In genomic region chr4:130107444-130108131, GRCm38 (mm10) we compare ENCODE assay signal across 1 mouse cellular context.
TF ChIP-seq lines count a peak whose summit lies in the region.

No protein-coding gene starts in this region.

TF ChIP-seq in CH12.LX, 34 proteins besides CTCF, POLR2A, EP300 and RAD21:
- TF ChIP-seq MAX (IDR thresholded peaks at IDR 0.05; ENCODE audit: low read length) (no peak), ETS1 (conservative IDR thresholded peaks at IDR 0.05; ENCODE audit: low read depth, low read length) (no peak), MEF2A (IDR thresholded peaks at IDR 0.05; ENCODE audit: borderline replicate concordance, low read depth, low read length) (no peak), SIN3A (IDR thresholded peaks at IDR 0.05; ENCODE audit: low read length) (peak; percentile 49; the same call in 1 of the 2 replicates), ZKSCAN1 (IDR thresholded peaks at IDR 0.05; ENCODE audit: borderline replicate concordance, low read depth, low read length) (no peak), MAFK (IDR thresholded peaks at IDR 0.05; ENCODE audit: insufficient replicate concordance, low read length) (no peak), ZMIZ1 (IDR thresholded peaks at IDR 0.05; ENCODE audit: low read depth, low read length) (no peak), MAZ (IDR thresholded peaks at IDR 0.05; ENCODE audit: low read depth, low read length) (no peak), JUND (conservative IDR thresholded peaks at IDR 0.05; ENCODE audit: low read depth, low read length) (peak; percentile 26; the same call in 1 of the 2 replicates), USF2 (conservative IDR thresholded peaks at IDR 0.05; ENCODE audit: low read depth, low read length) (no peak), JUN (IDR thresholded peaks at IDR 0.05; ENCODE audit: insufficient read depth, low read depth, low read length) (no peak), MYC (IDR thresholded peaks at IDR 0.05; ENCODE audit: low read depth, low read length) (0 out of 2 replicates have a peak, but pooled peaks have one; percentile 29), ELF1 (IDR thresholded peaks at IDR 0.05; ENCODE audit: low read depth, low read length) (peak; percentile 86), CHD2 (IDR thresholded peaks at IDR 0.05; ENCODE audit: low read length) (peak; percentile 76; the same call in 1 of the 2 replicates), E2F4 (IDR thresholded peaks at IDR 0.05; ENCODE audit: insufficient replicate concordance, low read depth, low read length) (no peak), ZNF384 (IDR thresholded peaks at IDR 0.05; ENCODE audit: low read depth, low read length) (no peak), TBP (conservative IDR thresholded peaks at IDR 0.05; ENCODE audit: low read depth, low read length) (no peak), ZC3H11A (IDR thresholded peaks at IDR 0.05; ENCODE audit: low read depth, low read length) (no peak), UBTF (IDR thresholded peaks at IDR 0.05; ENCODE audit: low read depth, low read length) (no peak), MXI1 (IDR thresholded peaks at IDR 0.05; ENCODE audit: low read depth, low read length) (no peak), HCFC1 (IDR thresholded peaks at IDR 0.05; ENCODE audit: low read depth, low read length) (peak; percentile 79), PAX5 (IDR thresholded peaks at IDR 0.05; ENCODE audit: low read length) (no peak), POLR2AphosphoS2 (IDR thresholded peaks at IDR 0.05; ENCODE audit: low read depth, low read length) (no peak), CHD1 (IDR thresholded peaks at IDR 0.05; ENCODE audit: low read depth, low read length) (no peak), USF1 (IDR thresholded peaks at IDR 0.05; ENCODE audit: low read depth, low read length) (no peak), NRF1 (IDR thresholded peaks at IDR 0.05; ENCODE audit: low read depth, low read length) (no peak; the same call in 1 of the 2 replicates), RCOR1 (conservative IDR thresholded peaks at IDR 0.05; ENCODE audit: low read depth, low read length) (no peak), BHLHE40 (IDR thresholded peaks at IDR 0.05; ENCODE audit: low read depth, low read length) (0 out of 2 replicates have a peak, but pooled peaks have one; percentile 1), SMC3 (IDR thresholded peaks at IDR 0.05; ENCODE audit: low read depth, low read length) (no peak), GABPA (IDR thresholded peaks at IDR 0.05; ENCODE audit: insufficient replicate concordance, low read depth, low read length) (peak; percentile 6; the same call in 1 of the 2 replicates), TCF12 (IDR thresholded peaks at IDR 0.05; ENCODE audit: low read depth, low read length) (no peak), KAT2A (IDR thresholded peaks at IDR 0.05; ENCODE audit: insufficient replicate concordance, low read length) (no peak), IRF4 (IDR thresholded peaks at IDR 0.05; ENCODE audit: low read depth, low read length) (no peak), NELFE (IDR thresholded peaks at IDR 0.05; ENCODE audit: low read depth, low read length) (0 out of 2 replicates have a peak, but pooled peaks have one; percentile 22)
TF ChIP-seq in CH12.LX: peak in this region for 9.
